Mouse (Mus musculus) cerebellum, postnatal 10 days (tissue): Measurements from ENCODE around the gene Gm4297.
"Not testable (repeated sequence)": the region's sequence is repeated elsewhere in the genome, so short reads cannot be mapped to it uniquely, and the experiment has no call there.

ENCODE experiments used
- DNase-seq, 2 experiments: peaks; one replicate each; pipeline ENCODE4 v3.0.0; 2021; ENCODE audit warnings: mixed read lengths in 2 of 2

Gene Gm4297

GRCm38 (mm10) chrX:24574795-24575194 is at the start of gene Gm4297:
Gm4297 (minus strand) TSS chrX:24574895.
- not testable (repeated sequence) for DNase-seq
